25 mouse cellular contexts compared by ENCODE assay signal in the genomic region with DNA sequence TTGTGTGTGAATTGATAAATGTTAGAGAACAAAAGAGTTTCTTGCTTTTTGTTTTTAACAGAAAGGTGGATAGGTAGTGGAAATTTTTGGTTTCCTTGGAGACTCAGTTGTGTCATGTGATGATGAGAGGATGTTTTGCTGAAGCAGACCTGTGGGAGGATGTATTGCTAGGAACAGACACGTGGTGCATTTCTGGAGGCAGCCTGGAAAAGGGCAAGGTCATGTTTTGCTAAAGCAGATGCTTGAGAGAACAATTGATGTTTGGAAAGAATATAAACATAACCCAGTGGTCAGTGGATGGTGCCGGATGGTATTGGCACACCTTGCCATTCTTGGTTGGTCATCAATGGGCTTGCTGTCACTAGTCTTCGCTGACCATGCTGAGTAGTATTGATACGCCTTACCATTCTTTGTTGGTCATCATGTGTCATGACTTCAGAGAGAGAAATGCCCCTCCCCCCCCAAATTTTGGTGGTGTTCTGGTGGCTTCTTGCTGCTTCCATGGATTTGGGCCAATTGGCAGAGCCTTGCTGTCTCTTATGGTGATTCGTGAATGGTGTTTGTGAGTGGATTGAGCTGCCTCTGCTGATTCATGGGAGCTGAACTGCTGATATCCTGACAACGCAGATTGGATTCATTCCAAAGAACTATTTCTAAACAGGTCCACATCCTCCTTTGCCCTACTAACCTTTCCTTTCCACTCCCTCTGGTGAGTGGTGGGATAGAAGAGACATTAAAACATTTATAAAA. TPM values are rescaled to one million over a fixed set of nuclear protein-coding genes. Genes with fewer than 3 reads are reported as not detected.
DNase-seq lines count a peak whose midpoint lies in the region; ATAC-seq lines count a peak whose summit lies in the region.
"Had no signal": no experiment of that assay in that cellular context is flagged by ENCODE, and none has a peak within 500 bp of the region (broad histone marks: within the 10 kb centered on the region; RNA-seq: fewer than 3 reads in every experiment).

No protein-coding gene starts in this region.

- H3K36me3 ChIP-seq in heart, embryonic 10.5 days = no peaks in the 10 kb centered on the region
- H3K36me3 ChIP-seq in lung, embryonic 16.5 days (ENCODE audit: control insufficient read depth, insufficient read depth, low read length) = no peaks in the 10 kb centered on the region
- H3K36me3 ChIP-seq: embryonic facial prominence, embryonic 13.5 days; forebrain, embryonic 12.5 days; heart, embryonic 12.5 days; hindbrain, embryonic 13.5 days; kidney, embryonic 15.5 days; midbrain, embryonic 13.5 days had no signal

- H3K9me3 ChIP-seq in heart, embryonic 10.5 days = no peaks in the 10 kb centered on the region
- H3K9me3 ChIP-seq in lung, embryonic 16.5 days (ENCODE audit: control insufficient read depth, low read length) = no peaks in the 10 kb centered on the region
- H3K9me3 ChIP-seq: embryonic facial prominence, embryonic 13.5 days; forebrain, embryonic 12.5 days; hindbrain, embryonic 13.5 days; kidney, embryonic 15.5 days; midbrain, embryonic 13.5 days had no signal

- H3K27ac ChIP-seq in heart, embryonic 10.5 days = no peak overlapping the region
- no peak overlapping the region for H3K27ac ChIP-seq in lung, embryonic 16.5 days (ENCODE audit: low read length)
- H3K27ac ChIP-seq: embryonic facial prominence, embryonic 13.5 days; forebrain, embryonic 12.5 days; hindbrain, embryonic 13.5 days; kidney, embryonic 15.5 days; midbrain, embryonic 13.5 days had no signal

- ATAC-seq in lung, embryonic 16.5 days (ENCODE audit: low read depth) = peak; percentile 43; the same call in 1 of the 2 replicates
- ATAC-seq: midbrain, embryonic 13.5 days had no signal

- H3K9ac ChIP-seq in lung, embryonic 16.5 days (ENCODE audit: low read length) = no peak overlapping the region
- H3K9ac ChIP-seq: embryonic facial prominence, embryonic 13.5 days; forebrain, embryonic 12.5 days; heart, embryonic 12.5 days; hindbrain, embryonic 13.5 days; kidney, embryonic 15.5 days; midbrain, embryonic 13.5 days had no signal

- no peak overlapping the region for H3K4me2 ChIP-seq in lung, embryonic 16.5 days (ENCODE audit: low read depth, low read length)
- H3K4me2 ChIP-seq: embryonic facial prominence, embryonic 13.5 days; forebrain, embryonic 12.5 days; heart, embryonic 12.5 days; hindbrain, embryonic 13.5 days; kidney, embryonic 15.5 days; midbrain, embryonic 13.5 days had no signal

- WGBS in heart, embryonic 10.5 days = 80% methylated on average over 6 of the region's 6 CpGs
- 59% methylated on average over 6 of the region's 6 CpGs for WGBS in lung, embryonic 16.5 days

- no peak overlapping the region for H3K4me3 ChIP-seq in heart, embryonic 10.5 days
- H3K4me3 ChIP-seq in lung, embryonic 16.5 days (ENCODE audit: low read length) = no peak overlapping the region
- H3K4me3 ChIP-seq: embryonic facial prominence, embryonic 13.5 days; erythroblast, embryonic 14.5 days; forebrain, embryonic 12.5 days; heart, embryonic 12.5 days; hindbrain, embryonic 13.5 days; kidney, embryonic 15.5 days; megakaryocyte, embryonic 14.5 days; midbrain, embryonic 13.5 days had no signal

- DNase-seq in heart, embryonic 10.5 days (ENCODE audit: low spot score) = peak; percentile 59
- DNase-seq in heart, postnatal 14 days = no peak
- no peak for DNase-seq in lung, adult 18-20 months
- peak; percentile 32 for DNase-seq in adipocyte (ENCODE audit: low spot score)
- DNase-seq in adrenal gland, postnatal 36 days = peak; percentile 12 to 45
- DNase-seq in spleen, postnatal 14 days (ENCODE audit: low spot score in 2 of 2) = no peak
- DNase-seq: cerebellum, adult 18-20 months; cerebellum, postnatal 25 days; kidney, adult 11 months; kidney, postnatal 4 days; thymus, adult 2 months; thymus, postnatal 4 days had no signal

- intact Hi-C loops in heart, postnatal 14 days (cut with DNase I) = no loop called here

- no peaks in the 10 kb centered on the region for H3K27me3 ChIP-seq in heart, embryonic 10.5 days (ENCODE audit: insufficient read depth, poor library complexity, severe bottlenecking)
- H3K27me3 ChIP-seq in lung, embryonic 16.5 days (ENCODE audit: control insufficient read depth, insufficient read depth, low read depth, low read length) = no peaks in the 10 kb centered on the region
- H3K27me3 ChIP-seq: embryonic facial prominence, embryonic 13.5 days; forebrain, embryonic 12.5 days; heart, embryonic 12.5 days; hindbrain, embryonic 13.5 days; kidney, embryonic 15.5 days; midbrain, embryonic 13.5 days had no signal

- no peaks in the 10 kb centered on the region for H3K4me1 ChIP-seq in heart, embryonic 10.5 days
- no peaks in the 10 kb centered on the region for H3K4me1 ChIP-seq in lung, embryonic 16.5 days (replicated peaks; ENCODE audit: control insufficient read depth, insufficient read depth, low read length)
- H3K4me1 ChIP-seq: embryonic facial prominence, embryonic 13.5 days; forebrain, embryonic 12.5 days; heart, embryonic 12.5 days; hindbrain, embryonic 13.5 days; kidney, embryonic 15.5 days; midbrain, embryonic 13.5 days had no signal

RNA-seq across cellular contexts. Expression of a gene that starts 27.9 kb away (rescaled TPM):
- polyA plus RNA-seq in heart, embryonic 10.5 days (2016; fragmentation: Nextera tagmentation; extraction: Ambion mirVana) = 80.2 and 117 TPM in 2 replicates
- 10 to 100 TPM; 16.4 to 17.2 TPM for total RNA-seq in heart, postnatal 14 days (2021)
- 59.2 and 66.2 TPM in 2 replicates for polyA plus RNA-seq in lung, embryonic 16.5 days (2015; fragmentation: Nextera tagmentation; extraction: Ambion mirVana)
- total RNA-seq in adrenal gland, postnatal 36 days (2021) = 10 to 100 TPM; 42.0 to 56.0 TPM

RNA-seq across cellular contexts. Expression of a gene that starts 28.1 kb away (rescaled TPM):
- 0.10 TPM in 1 of 2 replicates, not detected in the other for polyA plus RNA-seq in heart, embryonic 10.5 days (2016; fragmentation: Nextera tagmentation; extraction: Ambion mirVana)
- under 1 TPM in 1 of 2 experiments, not detected in 1; 0.67 TPM for total RNA-seq in heart, postnatal 14 days (2021)
- polyA plus RNA-seq in lung, embryonic 16.5 days (2015; fragmentation: Nextera tagmentation; extraction: Ambion mirVana) = 0.10 TPM in 1 of 2 replicates, not detected in the other
- 10 to 100 TPM in 1 of 2 experiments, 1 to 10 TPM in 1; 6.1 to 26.5 TPM for total RNA-seq in adrenal gland, postnatal 36 days (2021)
- total RNA-seq: gastrocnemius, postnatal 4 days; left cerebral cortex, postnatal 25 days; monocyte, adult 5-6 weeks; neutrophil, adult 5-6 weeks had no signal
- polyA plus RNA-seq: erythroblast, embryonic 14.5 days; forebrain, embryonic 12.5 days; heart, embryonic 12.5 days; hindbrain, embryonic 13.5 days; kidney, embryonic 15.5 days had no signal

RNA-seq across cellular contexts. Expression of a gene that starts 44.5 kb away (rescaled TPM):
- polyA plus RNA-seq in heart, embryonic 10.5 days (2016; fragmentation: Nextera tagmentation; extraction: Ambion mirVana) = 0.87 and 0.89 TPM in 2 replicates
- under 1 TPM in 1 of 2 experiments, not detected in 1; 0.79 TPM for total RNA-seq in heart, postnatal 14 days (2021)
- polyA plus RNA-seq in lung, embryonic 16.5 days (2015; fragmentation: Nextera tagmentation; extraction: Ambion mirVana) = 0.55 TPM in 1 of 2 replicates, not detected in the other
- under 1 TPM in 1 of 2 experiments, not detected in 1; 0.26 TPM for total RNA-seq in adrenal gland, postnatal 36 days (2021)
- total RNA-seq: left cerebral cortex, postnatal 25 days; monocyte, adult 5-6 weeks; neutrophil, adult 5-6 weeks had no signal
- polyA plus RNA-seq: erythroblast, embryonic 14.5 days had no signal

RNA-seq across cellular contexts. Expression of a gene that starts 48.7 kb away (rescaled TPM):
- polyA plus RNA-seq in heart, embryonic 10.5 days (2016; fragmentation: Nextera tagmentation; extraction: Ambion mirVana) = 50.0 and 50.8 TPM in 2 replicates
- 10 to 100 TPM; 50.3 to 50.7 TPM for total RNA-seq in heart, postnatal 14 days (2021)
- 45.5 and 47.2 TPM in 2 replicates for polyA plus RNA-seq in lung, embryonic 16.5 days (2015; fragmentation: Nextera tagmentation; extraction: Ambion mirVana)
- 10 to 100 TPM; 60.6 to 77.4 TPM for total RNA-seq in adrenal gland, postnatal 36 days (2021)

RNA-seq across cellular contexts. Expression of a gene that starts 58.6 kb away (rescaled TPM):
- polyA plus RNA-seq in heart, embryonic 10.5 days (2016; fragmentation: Nextera tagmentation; extraction: Ambion mirVana) = 62.2 and 79.7 TPM in 2 replicates
- total RNA-seq in heart, postnatal 14 days (2021) = 10 to 100 TPM; 54.4 to 61.0 TPM
- 55.3 and 70.7 TPM in 2 replicates for polyA plus RNA-seq in lung, embryonic 16.5 days (2015; fragmentation: Nextera tagmentation; extraction: Ambion mirVana)
- 10 to 100 TPM; 57.5 to 64.0 TPM for total RNA-seq in adrenal gland, postnatal 36 days (2021)

Comparison
In these comparisons a context has a peak if more than half of its experiments do, and no peak if none do; other contexts are left out.
1. DNase-seq: peak in heart, embryonic 10.5 days (single experiment), adipocyte (single experiment) and adrenal gland, postnatal 36 days (2 of 2); none in heart, postnatal 14 days (0 of 2), lung, adult 18-20 months (0 of 2) and spleen, postnatal 14 days (0 of 2).
2. RNA of a gene that starts 28.1 kb away (total RNA-seq): 6.1 to 26.5 TPM in adrenal gland, postnatal 36 days; 0.67 TPM in heart, postnatal 14 days; every median in the first group is over 4 times any median in the second.